Mouse (Mus musculus) stomach, embryonic 16.5 days (tissue): ENCODE measurements around the gene Abhd16a. TPM values are rescaled to one million over a fixed set of nuclear protein-coding genes. Genes with fewer than 3 reads are reported as not detected.

ENCODE experiments used
- ATAC-seq: fragments of 200-750 bp; cut with Nextera tagmentation; 2 replicates; pipeline ENCODE4 v1.8.0; 2017; ENCODE audit warnings: moderate number of reproducible peaks, moderate TSS enrichment; ENCODE audit not compliant: insufficient read depth, low FRiP score
- H3K27ac ChIP-seq: fragments of 300-500 bp; sonication (generic); 2 replicates; pipeline ENCODE4 v1.5.1; 2014; ENCODE audit warnings: low read length
- H3K27me3 ChIP-seq: fragments of 300-500 bp; sonication (generic); 2 replicates; pipeline ENCODE4 v1.6.1; 2014; ENCODE audit warnings: low read length, control low read depth, mixed read lengths; ENCODE audit not compliant: control insufficient read depth, insufficient read depth
- H3K36me3 ChIP-seq: fragments of 300-500 bp; sonication (generic); 2 replicates; pipeline ENCODE4 v1.6.1; 2014; ENCODE audit warnings: low read length; ENCODE audit not compliant: control insufficient read depth, insufficient read depth
- H3K4me1 ChIP-seq: fragments of 300-500 bp; sonication (generic); 2 replicates; pipeline ENCODE4 v1.6.1; 2014; ENCODE audit warnings: low read length, control low read depth, mixed read lengths; ENCODE audit not compliant: control insufficient read depth, insufficient read depth
- H3K4me2 ChIP-seq: fragments of 300-500 bp; sonication (generic); 2 replicates; pipeline ENCODE4 v1.6.1; 2014; ENCODE audit warnings: low read depth, low read length, mixed read lengths
- H3K4me3 ChIP-seq: fragments of 300-500 bp; sonication (generic); replicated peaks from 2 replicates; pipeline ENCODE4 v1.5.1; 2014; ENCODE audit warnings: mild to moderate bottlenecking, low read length
- H3K9ac ChIP-seq: fragments of 300-500 bp; sonication (generic); 2 replicates; pipeline ENCODE4 v1.6.1; 2014; ENCODE audit warnings: low read length
- H3K9me3 ChIP-seq: fragments of 300-500 bp; sonication (generic); replicated peaks from 2 replicates; pipeline ENCODE4 v1.6.1; 2016; ENCODE audit warnings: low read length, control low read depth; ENCODE audit not compliant: control insufficient read depth
- WGBS: fragments of 180-500 bp; shearing (Covaris S2); extraction: QIAGEN DNeasy Blood & Tissue Kit; methylation state at CpG from one replicate; pipeline ENCODE4 v1.1.7; 2014; 5-methylcytosine and 5-hydroxymethylcytosine counted together
- polyA plus RNA-seq: library from polyadenylated mRNA; unstranded; fragments of >200 nt; fragmentation: Nextera tagmentation; extraction: Ambion mirVana; gene quantifications from 2 replicates; pipeline ENCODE4 v1.2.1, GENCODE M21; 2015

The Abhd16a gene
- polyA plus RNA-seq: 95.8 and 97.9 TPM in 2 replicates

GRCm38 (mm10) chr17:35088825-35089644 is at the start of gene Abhd16a:
TSS of gene Abhd16a (plus strand) at chr17:35089263.
- Histone ChIP-seq H3K4me3 (peak within 1 kb of the TSS; percentile 67), H3K4me1 (peaks cover 4% of the 10 kb centered on the region), H3K27me3 (no peaks in the 10 kb centered on the region), H3K4me2 (peak within 1 kb of the TSS; percentile 75), H3K27ac (peak within 1 kb of the TSS; percentile 97), H3K9ac (peak within 1 kb of the TSS; percentile 93), H3K36me3 (peaks cover 12% of the 10 kb centered on the region; the same call in 1 of the 2 replicates), H3K9me3 (no peaks in the 10 kb centered on the region)
- 3% methylated on average over 62 of the region's 67 CpGs for WGBS
- ATAC-seq: peak; percentile 99

GRCm38 (mm10) chr17:35043794-35044193 is 45.3 kb upstream of the Abhd16a start:
- H3K4me3 ChIP-seq: no peak overlapping the region
- H3K4me1 ChIP-seq: peaks cover 38% of the 10 kb centered on the region
- 65% methylated on average over 4 of the region's 4 CpGs for WGBS
- peak overlapping the region; percentile 99 for H3K27ac ChIP-seq
- no peaks in the 10 kb centered on the region for H3K9me3 ChIP-seq
- no peak for ATAC-seq
- no peaks in the 10 kb centered on the region for H3K36me3 ChIP-seq
- no peak overlapping the region for H3K4me2 ChIP-seq
- H3K9ac ChIP-seq: no peak overlapping the region
- no peaks in the 10 kb centered on the region for H3K27me3 ChIP-seq

GRCm38 (mm10) chr17:35044904-35045806 is 43.9 kb upstream of the Abhd16a start:
- no peaks in the 10 kb centered on the region for H3K36me3 ChIP-seq
- 69% methylated on average over 7 of the region's 7 CpGs for WGBS
- peak overlapping the region; percentile 100 for H3K4me2 ChIP-seq
- ATAC-seq: no peak
- no peaks in the 10 kb centered on the region for H3K9me3 ChIP-seq
- peak overlapping the region; percentile 99 for H3K27ac ChIP-seq
- peak overlapping the region; percentile 67 for H3K4me3 ChIP-seq
- H3K4me1 ChIP-seq: peaks cover 48% of the 10 kb centered on the region
- no peaks in the 10 kb centered on the region for H3K27me3 ChIP-seq
- peak overlapping the region; percentile 95 for H3K9ac ChIP-seq

GRCm38 (mm10) chr17:35045807-35046680 is 43.0 kb upstream of the Abhd16a start:
- H3K9me3 ChIP-seq: no peaks in the 10 kb centered on the region
- ATAC-seq: no peak
- no peaks in the 10 kb centered on the region for H3K36me3 ChIP-seq
- H3K4me2 ChIP-seq: peak overlapping the region; percentile 100
- peak overlapping the region; percentile 95 for H3K9ac ChIP-seq
- peaks cover 48% of the 10 kb centered on the region for H3K4me1 ChIP-seq
- WGBS: 3% methylated on average over 48 of the region's 48 CpGs
- peak overlapping the region; percentile 67 for H3K4me3 ChIP-seq
- H3K27ac ChIP-seq: peak overlapping the region; percentile 99
- H3K27me3 ChIP-seq: no peaks in the 10 kb centered on the region

- peak within 1 kb of the TSS; percentile 100 for H3K4me2 ChIP-seq
- no peaks in the 10 kb centered on the region for H3K27me3 ChIP-seq
- WGBS: 2% methylated on average over 33 of the region's 33 CpGs
- H3K9me3 ChIP-seq: no peaks in the 10 kb centered on the region
- ATAC-seq: peak; percentile 95
- H3K27ac ChIP-seq: peak within 1 kb of the TSS; percentile 99
- peaks cover 48% of the 10 kb centered on the region for H3K4me1 ChIP-seq
- H3K4me3 ChIP-seq: peak within 1 kb of the TSS; percentile 67
- no peaks in the 10 kb centered on the region for H3K36me3 ChIP-seq
- peak within 1 kb of the TSS; percentile 95 for H3K9ac ChIP-seq
Measured at GRCm38 (mm10) chr17:35046681-35047455, 42.2 kb upstream of the Abhd16a start, which contains the start of gene Msh5. TSS of gene Msh5 (minus strand) at chr17:35046745.

- WGBS: 26% methylated on average over 1 of the region's 1 CpGs
- peaks cover under 1% of the 10 kb centered on the region; the same call in 1 of the 2 replicates for H3K36me3 ChIP-seq
- peak overlapping the region; percentile 99 for H3K27ac ChIP-seq
- peaks cover 56% of the 10 kb centered on the region for H3K4me1 ChIP-seq
- H3K4me3 ChIP-seq: 0 out of 2 replicates have a peak overlapping the region, but pooled peaks have one; percentile 3
- no peaks in the 10 kb centered on the region for H3K9me3 ChIP-seq
- no peaks in the 10 kb centered on the region for H3K27me3 ChIP-seq
- ATAC-seq: no peak
- H3K9ac ChIP-seq: peak overlapping the region; percentile 28; the same call in 1 of the 2 replicates
- H3K4me2 ChIP-seq: peak overlapping the region; percentile 100
Measured at GRCm38 (mm10) chr17:35047688-35048087, 41.4 kb upstream of the Abhd16a start.

GRCm38 (mm10) chr17:35048149-35048931 is 40.7 kb upstream of the Abhd16a start:
- Histone ChIP-seq H3K4me1 (peaks cover 60% of the 10 kb centered on the region), H3K4me3 (0 out of 2 replicates have a peak overlapping the region, but pooled peaks have one; percentile 3), H3K27me3 (no peaks in the 10 kb centered on the region), H3K36me3 (peaks cover 7% of the 10 kb centered on the region; the same call in 1 of the 2 replicates), H3K9me3 (no peaks in the 10 kb centered on the region), H3K9ac (peak overlapping the region; percentile 28), H3K27ac (peak overlapping the region; percentile 99), H3K4me2 (peak overlapping the region; percentile 100)
- ATAC-seq: no peak
- 30% methylated on average over 11 of the region's 11 CpGs for WGBS
